Mouse (Mus musculus) C2C12 (cell line): Measurements from ENCODE around the gene Ankrd26. TPM values are rescaled to one million over a fixed set of nuclear protein-coding genes. Genes with fewer than 3 reads are reported as not detected.
A peak's percentile ranks its signal among the peaks of the same experiment; 100 is the strongest.

ENCODE experiments used
- H3K27me3 ChIP-seq: one replicate; pipeline ENCODE4 v1.6.1; 2011; ENCODE audit not compliant: control insufficient read depth, insufficient read depth, insufficient read length
- H3K36me3 ChIP-seq: one replicate; pipeline ENCODE4 v1.6.1; 2011; ENCODE audit not compliant: control insufficient read depth, insufficient read depth
- H3K4me3 ChIP-seq: one replicate; pipeline ENCODE4 v1.5.1; 2011; ENCODE audit warnings: mild to moderate bottlenecking, control low read depth; ENCODE audit not compliant: poor library complexity, insufficient read depth, severe bottlenecking
- H3K79me2 ChIP-seq: one replicate; pipeline ENCODE4 v1.6.1; 2011; ENCODE audit not compliant: control insufficient read depth, insufficient read depth
- H3K79me3 ChIP-seq: one replicate; pipeline ENCODE4 v1.6.1; 2011; ENCODE audit warnings: low read depth, control low read depth
- H3ac ChIP-seq: one replicate; pipeline ENCODE3; 2011; ENCODE audit warnings: low read depth; ENCODE audit not compliant: control insufficient read depth, insufficient read length
- CEBPB ChIP-seq: IDR thresholded peaks from one replicate; pipeline ENCODE4 v1.6.1; 2011; ENCODE audit warnings: low read depth, mild to moderate bottlenecking, control low read depth, moderate library complexity
- CTCF ChIP-seq: IDR thresholded peaks from one replicate; pipeline ENCODE4 v1.5.1; 2011; ENCODE audit not compliant: control insufficient read depth, insufficient read depth, insufficient read length
- FOSL1 ChIP-seq: IDR thresholded peaks from one replicate; pipeline ENCODE4 v1.8.0; 2011; ENCODE audit warnings: mild to moderate bottlenecking, low read length; ENCODE audit not compliant: poor library complexity, insufficient read depth, severe bottlenecking
- MAX ChIP-seq: IDR thresholded peaks from one replicate; pipeline ENCODE4 v1.6.1; 2011; ENCODE audit warnings: mild to moderate bottlenecking, control low read depth
- MYOD1 ChIP-seq: IDR thresholded peaks from one replicate; pipeline ENCODE4 v1.6.1; 2011; ENCODE audit warnings: low read depth; ENCODE audit not compliant: control insufficient read depth, insufficient read length
- MYOG ChIP-seq: IDR thresholded peaks from one replicate; pipeline ENCODE4 v1.6.1; 2011; ENCODE audit not compliant: control insufficient read depth, insufficient read length; ENCODE audit errors: extremely low read depth
- USF1 ChIP-seq: IDR thresholded peaks from one replicate; pipeline ENCODE4 v1.6.1; 2011; ENCODE audit warnings: low read depth, mild to moderate bottlenecking, control low read depth, moderate library complexity
- long read RNA-seq, 2 experiments: library from polyadenylated mRNA; unstranded; transcript quantifications; one replicate each; pipeline ENCODE4 v2.0.0; 2019 to 2020
- polyA plus RNA-seq: library from polyadenylated mRNA; unstranded; fragments of >200 nt; fragmentation: generic; extraction: Trizol; gene quantifications from one replicate; pipeline ENCODE4 v1.2.1, GENCODE M21; 2012; ENCODE audit warnings: missing spikeins

Gene Ankrd26
- 1.6 TPM for polyA plus RNA-seq
- long read RNA-seq, experiment 1, partial matches to known transcripts, result 12 of 13 reads
- long read RNA-seq, experiment 1, other reads (novel, unspliced or antisense), result 1 of 13 reads
- long read RNA-seq, experiment 2, partial matches to known transcripts, result 46 of 54 reads
- long read RNA-seq, experiment 2, other reads (novel, unspliced or antisense), result 8 of 54 reads

DNA sequence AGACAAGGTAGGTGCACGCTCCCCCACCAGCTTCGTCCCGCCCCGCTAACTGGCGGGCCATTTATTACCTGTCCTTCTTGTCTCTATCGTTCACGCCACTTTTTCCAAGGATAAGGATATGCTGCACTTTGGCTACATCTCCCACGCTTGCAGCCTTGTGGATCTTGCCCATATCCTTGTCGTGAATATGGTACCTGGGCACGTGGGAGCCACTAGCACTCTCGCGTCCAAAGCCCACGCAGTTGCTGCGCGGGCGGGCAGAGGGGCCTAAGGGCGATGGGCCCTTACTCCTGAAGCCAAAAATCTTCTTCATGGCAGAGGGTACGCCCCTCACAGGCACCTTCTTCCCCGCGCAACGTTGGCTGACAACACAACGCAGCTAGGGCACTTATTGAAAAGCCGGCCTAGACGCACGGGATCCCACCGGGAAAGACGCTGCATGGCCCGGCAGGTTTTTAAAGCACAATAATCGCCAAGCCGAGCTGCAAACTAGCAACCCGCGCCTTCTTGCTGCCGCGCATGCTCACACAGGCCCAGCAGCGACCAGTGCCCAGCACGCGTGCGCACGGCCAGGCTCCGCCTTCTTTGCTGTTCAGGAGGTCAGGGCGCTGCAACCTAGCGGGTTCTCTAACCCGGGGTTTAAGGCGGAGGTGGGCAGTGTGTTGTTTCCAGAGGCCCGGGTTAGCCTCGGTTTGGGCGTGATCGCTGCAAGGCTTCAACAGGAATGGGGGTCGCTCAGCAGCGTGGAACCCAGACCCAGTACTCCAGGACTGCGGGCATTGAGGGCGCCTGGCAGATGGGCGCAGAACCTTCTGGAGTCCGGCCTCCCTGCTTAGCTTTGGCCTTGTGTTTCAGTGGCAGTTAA, at the start of gene Ankrd26:
Gene Ankrd26, minus strand, starts transcription at position 482 of the 865 bp plus-strand sequence.
- peaks cover 16% of the 10 kb centered on the region for H3K79me2 ChIP-seq
- H3K4me3 ChIP-seq, result peak within 1 kb of the TSS; percentile 59
- H3ac ChIP-seq, result peak within 1 kb of the TSS; percentile 90
- peaks cover 11% of the 10 kb centered on the region for H3K79me3 ChIP-seq
- peaks cover 9% of the 10 kb centered on the region for H3K36me3 ChIP-seq
- TF ChIP-seq MAX (peak; percentile 63), MYOG (no peak)
- no peaks in the 10 kb centered on the region for H3K27me3 ChIP-seq

DNA sequence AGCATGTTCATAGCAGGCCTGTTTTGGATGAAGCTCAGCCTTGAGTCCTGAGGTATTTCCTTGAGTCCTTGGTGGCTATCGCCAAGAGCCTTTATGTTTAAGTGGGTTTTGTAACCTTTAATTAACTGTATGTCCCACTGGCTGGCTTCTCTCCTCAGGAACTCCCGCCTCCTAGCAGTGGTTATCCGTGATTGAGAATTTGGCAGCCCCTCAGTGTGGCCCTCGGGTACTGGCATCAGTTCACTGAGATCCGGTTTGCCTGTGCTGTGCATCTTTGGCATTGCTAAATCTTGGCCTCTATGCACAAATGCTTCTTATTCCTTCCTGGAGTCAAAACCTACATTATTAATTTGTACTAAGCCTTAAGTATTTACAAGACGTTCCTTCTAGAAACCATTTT, 46.9 kb upstream of the Ankrd26 start:
- no peaks in the 10 kb centered on the region for H3K36me3 ChIP-seq
- H3K27me3 ChIP-seq, result peaks cover 37% of the 10 kb centered on the region
- no peak overlapping the region for H3K4me3 ChIP-seq

DNA sequence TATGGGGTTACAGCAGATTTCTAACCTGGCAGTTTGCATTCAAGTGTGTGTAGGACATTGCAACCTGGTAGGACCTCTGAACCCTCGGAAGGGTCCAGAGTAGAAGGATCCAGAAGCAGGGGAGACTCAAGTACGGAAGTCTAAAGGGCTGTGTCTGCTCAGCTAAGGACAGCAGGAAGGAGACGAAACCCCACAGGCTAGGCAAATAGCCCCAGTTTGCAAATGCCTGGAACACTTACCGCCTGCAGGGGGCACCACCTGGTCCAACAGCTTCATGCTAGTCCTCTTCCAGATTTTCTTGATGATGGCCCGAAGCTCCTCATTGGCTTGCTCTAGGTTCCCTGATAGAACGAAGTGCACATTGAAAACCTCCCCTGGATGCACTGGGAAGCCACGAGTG, 43.9 kb upstream of the Ankrd26 start:
- Histone ChIP-seq H3K27me3 (peaks cover 52% of the 10 kb centered on the region), H3ac (no peak overlapping the region), H3K36me3 (no peaks in the 10 kb centered on the region), H3K79me2 (no peaks in the 10 kb centered on the region), H3K79me3 (no peaks in the 10 kb centered on the region), H3K4me3 (no peak overlapping the region)
- no peak for TF ChIP-seq MYOG
- TF ChIP-seq USF1, result no peak
- no peak for TF ChIP-seq MYOD1
- no peak for TF ChIP-seq CEBPB
- TF ChIP-seq MAX, result no peak

More for the DNA sequence above, 46.9 kb upstream of the Ankrd26 start:
- H3K79me2 ChIP-seq, result no peaks in the 10 kb centered on the region
- TF ChIP-seq FOSL1, result no peak
- TF ChIP-seq USF1, result no peak
- TF ChIP-seq MYOD1, result no peak
- no peak for TF ChIP-seq CTCF
- no peak for TF ChIP-seq MYOG
- TF ChIP-seq MAX, result no peak
- no peak for TF ChIP-seq CEBPB
- H3K79me3 ChIP-seq, result no peaks in the 10 kb centered on the region
- H3ac ChIP-seq, result no peak overlapping the region

GRCm38 (mm10) chr6:118603825-118604224, 41.8 kb upstream of the Ankrd26 start:
- H3K4me3 ChIP-seq, result no peak overlapping the region
- H3K36me3 ChIP-seq, result no peaks in the 10 kb centered on the region

GRCm38 (mm10) chr6:118595681-118596055, 33.6 kb upstream of the Ankrd26 start:
- TF ChIP-seq CTCF (no peak), MAX (no peak), FOSL1 (no peak), USF1 (no peak), MYOD1 (no peak), MYOG (no peak), CEBPB (no peak)
- no peak overlapping the region for H3ac ChIP-seq
- no peaks in the 10 kb centered on the region for H3K79me3 ChIP-seq
- H3K36me3 ChIP-seq, result no peaks in the 10 kb centered on the region
- H3K27me3 ChIP-seq, result peaks cover 68% of the 10 kb centered on the region
- H3K79me2 ChIP-seq, result no peaks in the 10 kb centered on the region
- H3K4me3 ChIP-seq, result no peak overlapping the region

More at GRCm38 (mm10) chr6:118603825-118604224, 41.8 kb upstream of the Ankrd26 start:
- peaks cover 46% of the 10 kb centered on the region for H3K27me3 ChIP-seq
- no peaks in the 10 kb centered on the region for H3K79me2 ChIP-seq
- TF ChIP-seq CEBPB (no peak), MAX (no peak), MYOG (no peak), USF1 (no peak), MYOD1 (no peak), CTCF (no peak), FOSL1 (no peak)
- no peaks in the 10 kb centered on the region for H3K79me3 ChIP-seq
- H3ac ChIP-seq, result no peak overlapping the region
